Mouse (Mus musculus) brain, embryonic 14.5 days (tissue): ENCODE data around the gene Minos1. TPM values are rescaled to one million over a fixed set of nuclear protein-coding genes. Genes with fewer than 3 reads are reported as not detected.

ENCODE experiments used
- DNase-seq: peaks from one replicate; pipeline ENCODE4 v3.0.0-alpha.2; 2011; ENCODE audit warnings: low read depth
- CTCF ChIP-seq: fragments of 200-500 bp; IDR thresholded peaks from 2 replicates; pipeline ENCODE4 v1.5.1; 2012; ENCODE audit warnings: inconsistent platforms, mild to moderate bottlenecking, moderate library complexity, borderline replicate concordance; ENCODE audit not compliant: insufficient read depth, insufficient read length; ENCODE audit errors: extremely low read depth
- POLR2A ChIP-seq: fragments of 200-500 bp; IDR thresholded peaks from 2 replicates; pipeline ENCODE4 v1.6.1; 2012; ENCODE audit warnings: mild to moderate bottlenecking, inconsistent platforms, borderline replicate concordance; ENCODE audit not compliant: poor library complexity, insufficient read depth, insufficient read length, severe bottlenecking; ENCODE audit errors: extremely low read depth
- polyA plus RNA-seq: library from polyadenylated mRNA; depleted of rRNA; stranded (reverse); fragments of >200 nt; gene quantifications from 2 replicates; pipeline ENCODE4 v1.2.3, GENCODE M21; 2012

Minos1 gene
- polyA plus RNA-seq, 1 experiment, result 115 TPM

DNA sequence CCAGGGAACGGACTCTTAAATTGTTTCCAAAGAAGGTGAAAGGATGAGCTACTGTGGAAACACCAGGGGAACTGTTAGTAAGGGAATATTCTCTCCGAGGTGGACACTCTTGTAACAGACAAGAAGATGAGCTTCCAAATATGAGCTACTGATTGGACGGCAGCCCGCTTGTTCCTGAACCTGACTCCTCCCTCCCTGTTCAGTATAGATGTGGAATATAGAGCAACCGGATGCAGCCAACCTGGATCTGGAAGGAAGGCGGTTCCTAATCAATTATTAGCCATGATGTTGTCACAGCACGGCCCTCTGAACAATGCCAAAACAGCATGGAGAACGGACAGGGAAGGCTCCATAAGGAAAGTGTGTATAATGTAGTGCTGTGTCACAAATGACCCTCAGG is 34.3 kb upstream of the Minos1 start:
- no peak for TF ChIP-seq POLR2A
- DNase-seq, result no peak

DNA sequence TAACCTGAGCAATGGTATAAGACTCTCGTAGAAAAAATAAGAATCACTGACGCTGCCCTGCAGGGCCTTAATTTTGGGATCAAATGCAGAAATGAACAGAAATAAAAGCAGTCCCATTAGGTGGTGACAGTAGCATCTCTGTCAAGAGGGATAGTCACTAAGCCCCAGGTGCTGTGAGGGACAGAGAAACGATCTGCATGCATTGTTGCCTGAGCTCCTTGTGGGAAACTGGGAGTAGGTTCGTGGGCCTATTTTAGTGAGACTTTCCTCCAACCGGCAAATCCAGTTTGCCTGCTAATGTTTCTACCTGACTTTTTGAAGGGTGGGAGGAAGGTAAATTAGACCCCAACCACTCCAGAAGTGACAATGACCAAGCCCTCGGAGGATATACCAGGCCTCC is 33.2 kb upstream of the Minos1 start:
- no peak for TF ChIP-seq CTCF
- TF ChIP-seq POLR2A, result no peak
- no peak for DNase-seq

DNA sequence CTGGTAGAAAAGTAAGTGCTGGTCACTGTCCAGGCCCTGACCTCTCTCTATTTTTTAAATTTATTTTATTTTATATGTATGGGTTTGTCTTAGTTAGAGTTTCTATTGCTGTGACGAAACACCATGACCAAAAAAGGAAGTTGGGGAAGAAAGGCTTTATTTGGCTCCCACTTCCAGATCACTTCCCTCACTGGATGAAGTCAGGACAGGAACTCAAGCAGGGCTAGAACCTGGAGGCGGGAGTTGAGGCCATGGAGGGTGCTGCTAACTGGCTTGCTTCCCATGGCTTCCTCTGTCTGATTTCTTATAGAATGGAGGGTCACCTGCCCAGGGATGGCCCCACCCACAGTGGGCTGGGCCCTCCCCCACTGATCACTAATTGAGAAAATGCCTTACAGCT is 30.2 kb upstream of the Minos1 start:
- DNase-seq, result no peak
- no peak for TF ChIP-seq POLR2A
- no peak for TF ChIP-seq CTCF

DNA sequence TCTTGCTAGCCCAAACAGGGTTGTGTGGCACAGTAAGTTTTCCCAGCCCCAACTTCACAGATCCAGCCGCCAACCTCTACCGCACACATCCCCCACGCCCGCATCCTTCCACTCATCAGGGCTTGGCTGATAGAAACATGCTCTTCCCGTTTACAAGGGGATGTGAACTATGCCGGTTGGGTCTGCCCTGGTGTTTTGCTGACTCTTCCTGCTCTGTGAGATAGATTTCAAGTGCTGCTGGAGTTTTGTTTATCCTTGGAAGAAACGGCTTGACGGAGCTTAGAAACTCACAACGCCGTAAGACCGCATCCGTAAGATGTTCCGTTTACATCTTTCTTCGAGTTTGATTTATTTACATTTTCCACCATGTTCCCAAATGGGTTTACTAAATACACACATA is 27.4 kb upstream of the Minos1 start:
- TF ChIP-seq POLR2A (no peak), CTCF (no peak)
- no peak for DNase-seq

DNA sequence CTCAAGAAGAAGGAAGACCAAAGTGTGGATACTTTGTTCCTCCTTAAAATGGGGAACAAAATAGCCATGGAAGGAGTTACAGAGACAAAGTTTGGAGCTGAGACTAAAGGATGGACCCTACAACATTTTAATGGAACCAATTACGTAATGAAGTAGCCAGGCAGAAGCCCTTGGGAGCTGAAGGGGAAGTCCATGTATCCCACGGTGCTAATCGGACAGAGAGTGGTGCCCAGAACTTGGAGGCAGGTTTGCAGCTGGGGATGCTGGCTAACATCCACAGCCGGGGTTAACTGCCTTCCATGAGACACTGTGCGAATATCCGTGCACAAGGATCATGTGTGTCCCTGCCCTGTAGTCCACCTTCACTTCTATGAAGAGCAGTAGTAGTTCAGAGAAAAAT is 25.6 kb upstream of the Minos1 start:
- no peak for DNase-seq

DNA sequence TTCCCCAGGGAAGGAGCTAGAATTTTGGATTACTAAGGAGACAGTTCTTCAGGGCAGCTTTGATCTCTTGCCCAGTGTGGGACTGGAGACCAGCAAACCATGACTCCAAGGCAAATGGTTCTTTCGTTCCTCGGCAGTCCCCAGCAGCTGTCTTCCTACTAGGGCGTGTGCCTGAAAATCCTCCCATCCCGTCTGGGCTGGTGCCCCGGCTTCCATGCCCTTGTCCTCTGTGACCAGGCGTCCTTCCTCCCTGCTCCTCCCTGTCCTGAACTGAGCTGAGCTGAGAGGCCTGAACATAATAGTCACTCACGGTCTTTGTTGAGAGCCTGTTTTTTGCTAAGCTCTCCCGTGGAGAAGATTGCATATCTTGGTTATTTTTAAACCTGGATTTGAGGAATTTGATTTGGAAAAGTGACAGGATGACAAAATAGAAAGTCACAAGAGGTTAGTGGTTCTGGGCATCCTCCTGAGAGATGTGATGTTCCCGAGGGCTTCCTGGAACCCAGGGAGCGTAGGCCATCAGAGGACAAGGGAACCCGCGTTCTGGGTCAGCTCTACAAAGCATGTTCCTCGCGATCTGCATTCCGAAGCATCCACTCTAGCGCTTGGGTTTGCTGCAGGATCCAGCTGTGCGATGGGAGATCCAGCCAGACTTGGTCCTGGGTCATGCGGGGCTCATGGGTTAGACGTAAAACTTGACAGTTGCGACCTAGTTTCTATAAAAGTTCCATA is 23.8 kb upstream of the Minos1 start:
- DNase-seq, result no peak
- no peak for TF ChIP-seq CTCF
- no peak for TF ChIP-seq POLR2A

More for the DNA sequence above, 25.6 kb upstream of the Minos1 start:
- TF ChIP-seq CTCF (no peak), POLR2A (no peak)

DNA sequence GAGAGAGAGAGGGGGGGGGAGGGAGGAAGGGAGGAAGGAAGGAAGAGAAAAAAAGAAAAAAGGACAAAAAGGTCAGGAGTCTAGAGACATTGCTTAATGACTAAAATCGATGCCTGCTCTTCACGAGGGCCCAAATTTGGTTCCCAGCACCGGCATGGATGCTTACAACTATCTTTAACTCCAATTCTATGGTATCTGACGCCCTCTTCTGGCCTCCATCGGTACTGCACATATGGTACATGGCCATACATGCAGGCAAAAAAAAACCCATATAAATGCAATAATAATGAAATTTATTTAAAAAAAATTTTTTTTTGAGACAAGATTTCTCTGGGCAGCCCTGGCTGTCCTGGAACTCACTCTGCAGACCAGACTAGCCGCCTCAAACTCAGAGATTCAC is 20.5 kb upstream of the Minos1 start:
- DNase-seq, result no peak
- TF ChIP-seq CTCF, result peak; percentile 32; the same call in 1 of the 2 replicates
- no peak for TF ChIP-seq POLR2A

DNA sequence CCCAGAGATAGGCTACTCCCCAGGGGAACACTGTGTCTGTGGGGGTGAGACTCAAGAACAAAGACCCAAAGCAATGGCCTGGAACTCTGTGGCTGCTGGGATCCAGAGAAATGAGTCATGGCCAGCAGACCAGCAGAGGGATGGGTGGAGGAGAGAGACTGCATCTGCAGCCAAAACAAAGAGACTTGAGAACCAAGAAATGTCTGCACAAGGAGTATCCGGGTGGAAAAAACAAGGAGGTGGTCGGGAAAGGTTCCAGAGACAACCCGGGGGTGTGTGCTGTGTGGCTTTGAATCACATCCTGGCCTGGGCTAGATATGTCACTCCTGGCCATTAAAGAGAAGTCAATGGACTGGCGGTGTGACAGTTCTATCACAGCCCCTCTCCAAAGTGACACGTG is 15.8 kb upstream of the Minos1 start:
- TF ChIP-seq CTCF (no peak), POLR2A (no peak)
- DNase-seq, result no peak

DNA sequence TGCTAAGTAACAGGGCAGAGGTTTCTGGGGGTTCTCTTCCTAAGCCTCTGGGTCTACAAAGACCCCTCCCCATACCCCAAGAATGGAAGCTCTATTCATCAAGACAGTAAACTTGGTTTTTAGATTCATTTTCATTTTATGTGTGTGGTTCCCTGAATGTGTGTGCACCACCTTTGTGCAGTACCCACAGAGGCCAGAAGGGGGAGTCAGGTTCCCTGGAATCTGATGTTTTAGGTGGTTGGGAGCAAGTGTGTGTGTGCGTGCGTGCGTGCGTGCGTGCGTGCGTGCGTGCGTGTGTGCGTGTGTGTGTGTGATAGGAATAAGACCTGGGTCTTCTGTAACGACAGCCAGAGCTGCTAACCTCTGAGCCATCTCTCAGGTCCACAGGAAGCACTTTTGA is 14.2 kb upstream of the Minos1 start:
- TF ChIP-seq POLR2A (no peak), CTCF (peak; percentile 33; the same call in 1 of the 2 replicates)
- no peak for DNase-seq

DNA sequence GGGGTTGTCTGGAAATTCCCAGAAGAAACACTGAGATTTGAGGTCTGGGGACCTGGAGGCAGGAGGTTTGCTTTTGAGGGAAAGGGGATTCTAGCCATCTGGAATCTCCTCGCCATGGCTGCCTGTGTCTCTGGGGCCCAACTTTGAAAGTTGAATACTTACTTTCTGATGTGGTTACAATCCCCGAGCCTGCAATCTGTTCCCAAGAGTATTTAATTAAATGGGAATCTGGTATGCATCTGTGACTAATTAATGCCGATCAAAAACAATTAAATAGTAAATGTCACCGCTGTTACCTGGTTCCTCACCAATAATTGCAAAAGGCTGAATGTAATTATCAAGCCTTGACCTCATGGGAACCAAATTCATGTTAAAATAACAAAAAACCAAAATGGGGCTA is 13.7 kb upstream of the Minos1 start:
- TF ChIP-seq CTCF, result no peak
- TF ChIP-seq POLR2A, result no peak
- peak; percentile 39 for DNase-seq

DNA sequence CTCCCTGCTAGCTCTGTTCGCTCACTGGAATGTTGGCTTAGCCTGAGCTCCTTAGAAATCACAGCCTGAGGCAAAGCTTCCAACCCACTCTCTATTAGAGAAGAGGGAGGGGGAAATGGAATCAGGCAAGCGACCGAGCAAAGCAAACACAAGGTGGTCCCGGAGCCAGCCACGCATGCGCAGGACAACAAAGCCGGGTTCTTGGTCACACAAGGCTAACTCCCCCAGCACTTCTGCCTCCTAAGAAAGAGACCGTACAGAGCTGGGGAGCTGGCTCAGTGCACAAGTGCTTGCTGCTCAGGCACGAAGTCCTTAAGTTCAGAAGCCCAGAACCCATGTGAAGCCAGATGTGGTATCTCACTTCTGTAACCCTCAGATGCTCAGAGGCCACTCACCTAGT is 12.1 kb upstream of the Minos1 start:
- DNase-seq, result peak; percentile 79
- TF ChIP-seq POLR2A (no peak), CTCF (no peak)

DNA sequence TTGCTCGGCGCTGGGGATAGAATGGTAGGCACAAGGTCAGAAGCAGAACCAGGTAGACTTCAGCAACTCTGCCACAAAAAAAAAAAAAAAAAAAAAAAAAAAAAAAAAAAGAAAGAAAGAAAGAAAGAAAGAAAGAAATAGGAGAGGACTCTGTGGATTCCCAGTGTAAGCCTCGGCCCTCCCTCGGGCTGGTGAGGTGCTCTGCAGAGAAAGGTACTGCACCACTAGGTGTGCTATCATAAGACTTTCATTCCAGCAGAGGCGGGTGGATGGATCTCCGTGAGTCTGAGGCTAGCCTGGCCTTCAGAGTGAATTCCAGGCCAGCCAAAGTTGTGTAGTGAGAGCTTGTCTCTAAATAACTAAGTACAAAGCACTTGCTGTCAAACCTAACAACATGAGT is 10.9 kb upstream of the Minos1 start:
- peak; percentile 34; the same call in 1 of the 2 replicates for TF ChIP-seq CTCF
- TF ChIP-seq POLR2A, result no peak
- no peak for DNase-seq

DNA sequence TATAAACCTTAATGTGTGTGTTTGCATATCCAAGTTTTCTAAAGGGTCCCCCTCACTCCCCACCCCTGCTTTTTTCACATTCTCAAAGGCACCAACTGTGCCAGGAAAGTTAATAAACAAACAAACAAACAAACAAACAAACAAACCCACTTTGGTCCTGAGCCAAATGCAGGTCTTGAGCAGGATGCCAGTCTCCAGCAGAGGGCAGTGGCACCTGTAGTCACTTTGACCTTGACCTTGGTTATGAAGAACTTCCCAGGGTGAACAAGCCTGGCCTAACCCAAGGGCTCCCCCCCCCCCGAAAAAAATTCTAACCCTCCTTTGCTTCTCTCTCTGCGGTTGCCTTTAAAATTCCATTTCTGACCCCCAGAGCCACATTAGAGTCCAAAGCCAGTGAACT is 9.4 kb upstream of the Minos1 start:
- DNase-seq, result no peak
- TF ChIP-seq CTCF (no peak), POLR2A (no peak)

DNA sequence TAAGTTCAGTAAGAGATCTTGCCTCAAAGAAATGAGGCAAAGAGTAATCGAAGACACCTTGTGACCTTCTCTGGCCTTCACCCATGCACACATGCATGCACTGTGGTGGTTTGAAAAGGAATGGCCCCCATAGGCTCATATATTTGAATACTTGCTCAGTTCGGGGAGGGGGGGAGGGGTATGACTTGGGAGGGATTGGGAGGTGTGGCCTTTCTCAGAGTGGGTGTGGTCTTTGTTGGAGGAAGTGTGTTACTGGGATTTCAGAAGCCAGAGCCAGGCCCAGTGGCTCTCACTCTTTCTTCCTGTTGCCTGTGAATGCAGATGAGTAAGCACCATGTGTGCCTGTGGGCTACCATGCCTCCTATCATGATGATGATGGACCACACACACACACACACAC is 5.1 kb upstream of the Minos1 start:
- TF ChIP-seq POLR2A, result no peak
- no peak for TF ChIP-seq CTCF
- DNase-seq, result no peak
